Mouse (Mus musculus) gastrocnemius, adult 18-20 months (tissue): Measurements from ENCODE around the gene Limch1. TPM values are rescaled to one million over a fixed set of nuclear protein-coding genes. Genes with fewer than 3 reads are reported as not detected.

ENCODE experiments used
- DNase-seq: peaks from one replicate; pipeline ENCODE4 v3.0.0; 2021; ENCODE audit warnings: low spot score
- long read RNA-seq, 2 experiments: library from polyadenylated mRNA; stranded (forward); transcript quantifications; one replicate each; pipeline ENCODE4 v2.0.0; 2021
- total RNA-seq, 2 experiments: library from RNA; stranded (reverse); gene quantifications; 2 replicates each; pipeline ENCODE4 v1.2.3; 2021

Gene Limch1
- total RNA-seq = 100 to 1,000 TPM; 111 to 119 TPM
- long read RNA-seq, experiment 1, partial matches to known transcripts = 1 of 14 reads
- long read RNA-seq, experiment 1, other reads (novel, unspliced or antisense) = 13 of 14 reads
- long read RNA-seq, experiment 2, full-length matches to known transcripts = 1 of 14 reads
- long read RNA-seq, experiment 2, partial matches to known transcripts = 1 of 14 reads
- long read RNA-seq, experiment 2, other reads (novel, unspliced or antisense) = 12 of 14 reads

DNA sequence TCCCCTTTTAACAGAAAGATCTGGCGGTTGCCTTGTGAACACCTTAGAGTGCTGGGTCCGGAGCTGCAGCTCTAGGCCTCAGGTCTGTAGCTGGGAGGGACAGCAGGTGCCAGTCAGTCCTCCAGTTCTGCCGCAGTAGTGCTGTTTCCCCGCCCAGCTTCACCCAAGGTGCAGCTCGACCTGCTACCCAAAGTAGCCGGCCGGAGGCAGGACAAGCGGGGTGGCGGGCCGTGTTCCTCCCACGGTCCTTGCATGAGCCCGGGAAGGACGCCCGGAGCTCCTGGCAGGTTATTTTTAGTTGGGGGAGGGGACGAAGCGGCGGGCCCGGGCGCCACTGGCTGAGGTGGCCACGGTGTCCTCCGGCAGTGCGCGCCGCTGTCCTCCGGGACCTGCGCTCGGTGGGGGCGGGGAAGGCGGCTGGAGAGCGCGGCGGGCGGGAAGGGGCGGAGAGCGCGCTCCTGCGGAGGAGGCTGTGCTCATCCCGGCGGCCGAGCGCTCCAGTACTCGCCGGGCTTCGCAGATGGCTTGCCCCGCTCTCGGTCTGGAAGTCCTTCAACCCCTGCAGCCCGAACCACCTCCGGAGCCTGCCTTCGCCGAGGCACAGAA, at the start of gene Limch1:
TSS of gene Limch1 (plus strand) at position 438 of the 606 bp plus-strand sequence.
- DNase-seq = peak; percentile 92

- DNase-seq = peak; percentile 69
Measured at GRCm38 (mm10) chr5:66697119-66697518, 48.5 kb upstream of the Limch1 start.

- DNase-seq = no peak
Measured at GRCm38 (mm10) chr5:66699911-66700310, 45.7 kb upstream of the Limch1 start.

DNA sequence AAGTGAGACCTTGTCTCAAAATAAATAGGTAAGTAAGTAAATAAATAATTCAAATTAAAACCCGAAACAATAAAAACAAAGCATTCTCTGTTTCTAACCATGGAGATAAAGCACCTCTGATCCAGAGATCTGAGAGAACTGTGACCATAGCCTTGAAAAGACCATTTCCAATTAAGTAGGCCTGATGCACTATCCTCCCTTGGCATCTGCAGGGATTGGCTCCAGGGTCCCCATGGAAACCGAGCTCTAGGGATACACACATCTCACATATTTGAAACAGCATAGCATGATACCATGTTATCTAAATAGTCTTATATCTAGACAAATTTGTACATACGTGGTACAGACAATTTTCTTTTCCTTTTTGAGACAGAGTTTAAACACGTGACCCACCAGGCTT, 43.7 kb upstream of the Limch1 start:
- no peak for DNase-seq

DNA sequence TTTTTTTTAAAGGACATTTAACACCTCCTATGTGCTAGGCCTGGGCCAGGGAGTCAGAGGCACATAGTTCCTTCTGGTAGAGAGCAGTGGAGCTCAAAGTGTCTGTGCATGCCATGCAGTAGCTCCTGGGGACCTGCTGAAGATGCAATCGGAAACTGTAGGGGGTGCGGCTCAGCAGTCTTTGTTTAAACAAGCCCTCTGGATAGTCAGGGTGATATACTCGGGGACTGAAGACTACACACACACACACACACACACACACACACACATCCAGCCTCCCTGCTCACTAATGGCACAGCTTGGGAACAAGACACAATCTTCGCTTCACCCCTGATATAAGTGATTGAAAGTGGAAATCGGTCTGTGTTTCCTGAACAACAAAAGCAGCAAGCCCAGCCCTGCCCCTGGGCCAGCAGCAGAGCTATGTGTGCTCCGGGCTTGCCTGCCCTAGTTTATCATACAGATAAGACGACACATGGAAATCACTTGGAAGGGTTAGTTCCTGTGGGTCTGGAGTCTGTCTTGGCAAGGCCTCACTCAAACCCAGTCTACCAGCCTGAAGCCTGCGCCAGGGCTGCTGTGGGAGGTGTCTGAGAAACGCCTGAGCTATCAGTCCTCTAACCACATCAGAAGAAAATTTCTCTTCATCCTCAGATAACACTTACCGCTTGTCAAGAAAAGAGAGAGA, 42.2 kb upstream of the Limch1 start:
- DNase-seq = no peak

GRCm38 (mm10) chr5:66707859-66708258, 37.8 kb upstream of the Limch1 start:
- no peak for DNase-seq

GRCm38 (mm10) chr5:66710445-66711019, 35.1 kb upstream of the Limch1 start:
- no peak for DNase-seq

- DNase-seq = peak; percentile 47
Measured at GRCm38 (mm10) chr5:66712801-66713200, 32.8 kb upstream of the Limch1 start.

- DNase-seq = no peak
Measured at GRCm38 (mm10) chr5:66715498-66715931, 30.1 kb upstream of the Limch1 start.

GRCm38 (mm10) chr5:66717931-66718330, 27.7 kb upstream of the Limch1 start:
- no peak for DNase-seq

DNA sequence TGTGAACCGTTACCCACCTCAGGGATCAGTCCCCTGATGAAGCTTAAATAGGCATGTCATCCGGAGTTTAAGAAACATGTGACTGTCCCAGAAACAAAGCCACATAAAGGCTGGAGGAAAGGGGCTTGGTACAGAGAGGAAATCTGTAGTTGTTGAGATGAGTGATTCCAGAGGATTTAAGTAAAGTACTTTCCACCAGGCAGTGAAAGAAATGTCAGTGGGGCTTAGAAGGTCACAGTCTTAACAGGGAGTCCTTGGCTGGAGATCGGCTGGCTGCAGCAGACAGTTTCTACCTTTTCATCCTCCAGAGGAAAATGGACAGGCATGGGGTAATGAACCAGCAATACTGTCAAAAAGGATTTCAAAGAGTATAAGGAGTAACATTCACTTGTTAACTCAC, 27.2 kb upstream of the Limch1 start:
- DNase-seq = no peak

- DNase-seq = no peak
Measured at GRCm38 (mm10) chr5:66718880-66719279, 26.7 kb upstream of the Limch1 start.

- DNase-seq = no peak
Measured at GRCm38 (mm10) chr5:66720921-66721320, 24.7 kb upstream of the Limch1 start.

- no peak for DNase-seq
Measured at GRCm38 (mm10) chr5:66722586-66722985, 23.0 kb upstream of the Limch1 start.

GRCm38 (mm10) chr5:66723037-66723436, 22.6 kb upstream of the Limch1 start:
- DNase-seq = no peak

GRCm38 (mm10) chr5:66723626-66724025, 22.0 kb upstream of the Limch1 start:
- DNase-seq = no peak

- DNase-seq = no peak
Measured at GRCm38 (mm10) chr5:66729306-66729705, 16.3 kb upstream of the Limch1 start.

GRCm38 (mm10) chr5:66730621-66731301, 14.9 kb upstream of the Limch1 start:
- DNase-seq = no peak

DNA sequence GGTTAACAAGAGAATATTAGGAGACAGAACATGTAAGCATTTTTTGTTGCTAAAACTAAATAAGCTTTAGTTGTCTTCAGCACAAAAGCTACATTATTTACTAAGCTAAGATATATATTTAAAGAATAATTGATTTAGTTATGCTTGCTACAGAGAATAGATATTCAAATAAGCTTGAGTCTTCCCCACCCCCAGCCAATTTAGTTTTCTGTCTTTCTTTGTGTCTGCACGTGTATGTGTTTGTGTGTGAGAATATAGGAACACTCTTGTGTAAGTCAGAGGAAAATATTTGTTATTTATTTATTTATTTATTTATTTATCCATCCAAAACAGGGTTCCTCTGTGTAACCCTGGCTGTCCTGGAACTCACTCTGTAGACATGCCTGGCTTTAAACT, 14.3 kb upstream of the Limch1 start:
- no peak for DNase-seq

- no peak for DNase-seq
Measured at GRCm38 (mm10) chr5:66733556-66733955, 12.1 kb upstream of the Limch1 start.

GRCm38 (mm10) chr5:66739376-66739775, 6.3 kb upstream of the Limch1 start:
- no peak for DNase-seq
